Mouse (Mus musculus) kidney, adult 2 months (tissue): ENCODE data around the gene Rapgef4.

Source experiments
- CTCF ChIP-seq: fragments of 200-500 bp; conservative IDR thresholded peaks from 2 replicates; pipeline ENCODE4 v1.5.1; 2011; ENCODE audit warnings: low read depth, mild to moderate bottlenecking, control low read depth, low read length, moderate library complexity, mixed read lengths; ENCODE audit not compliant: insufficient read depth, insufficient read length
- POLR2A ChIP-seq: fragments of 200-500 bp; IDR thresholded peaks from one replicate; pipeline ENCODE4 v1.6.1; 2011; ENCODE audit warnings: low read depth, low read length, control low read depth

DNA sequence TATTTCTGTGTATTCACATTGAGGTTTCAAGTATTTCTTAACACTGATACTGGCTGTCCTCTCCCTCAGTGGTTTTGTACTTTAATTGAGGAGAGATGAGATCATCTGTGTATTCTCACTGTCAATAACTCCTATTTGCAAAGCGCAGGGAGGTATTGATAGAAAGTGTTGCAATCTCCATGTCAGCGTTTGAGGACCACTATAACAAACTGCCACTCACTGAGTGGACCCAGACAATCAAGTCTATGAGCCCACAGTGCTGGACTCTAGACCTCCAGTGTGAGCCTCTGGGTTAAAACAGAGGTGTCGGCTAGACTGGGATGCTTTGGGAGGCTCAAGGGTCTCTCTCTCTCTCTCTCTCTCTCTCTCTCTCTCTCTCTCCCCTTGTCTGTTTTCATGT, 192.0 kb downstream of the Rapgef4 start:
- TF ChIP-seq CTCF (no peak), POLR2A (no peak)
